Mouse (Mus musculus): ENCODE data around the gene Slc25a39. TPM values are rescaled to one million over a fixed set of nuclear protein-coding genes. Genes with fewer than 3 reads are reported as not detected.
A peak's percentile ranks its signal among the peaks of the same experiment; 100 is the strongest.

The Slc25a39 gene
- polyA plus RNA-seq (2015; fragmentation: Nextera tagmentation; extraction: Ambion mirVana) = 154 TPM in 2 replicates

GRCm38 (mm10) chr11:102407834-102408215 is at the start of gene Slc25a39:
TSS of gene Slc25a39 (minus strand) at chr11:102407946.
- peaks cover 46% of the 10 kb centered on the region for H3K4me1 ChIP-seq (replicated peaks)
- no peaks in the 10 kb centered on the region for H3K27me3 ChIP-seq
- 2% methylated on average over 19 of the region's 19 CpGs for WGBS
- peak within 1 kb of the TSS; percentile 95 for H3K4me2 ChIP-seq
- peaks cover 21% of the 10 kb centered on the region for H3K36me3 ChIP-seq
- H3K27ac ChIP-seq (replicated peaks) = peak within 1 kb of the TSS; percentile 90
- peak within 1 kb of the TSS; percentile 85 for H3K4me3 ChIP-seq
- ATAC-seq (ENCODE audit: low read depth) = no peak
- H3K9ac ChIP-seq = peak within 1 kb of the TSS; percentile 91
- H3K9me3 ChIP-seq = no peaks in the 10 kb centered on the region

GRCm38 (mm10) chr11:102455740-102456396 is 48.1 kb upstream of the Slc25a39 start:
- ATAC-seq (ENCODE audit: low read depth) = peak; percentile 92
- Histone ChIP-seq H3K27ac (replicated peaks) (0 out of 2 replicates have a peak overlapping the region, but pooled peaks have one; percentile 9), H3K4me3 (peak overlapping the region; percentile 47), H3K9ac (peak overlapping the region; percentile 69), H3K9me3 (no peaks in the 10 kb centered on the region), H3K36me3 (no peaks in the 10 kb centered on the region), H3K4me1 (replicated peaks) (peaks cover 17% of the 10 kb centered on the region), H3K4me2 (peak overlapping the region; percentile 69), H3K27me3 (peaks cover 53% of the 10 kb centered on the region)
- WGBS = under 1% methylated on average over 40 of the region's 40 CpGs

GRCm38 (mm10) chr11:102453131-102453530 is 45.4 kb upstream of the Slc25a39 start:
- Histone ChIP-seq H3K9me3 (no peaks in the 10 kb centered on the region), H3K4me2 (no peak overlapping the region), H3K9ac (no peak overlapping the region), H3K4me1 (replicated peaks) (peaks cover 23% of the 10 kb centered on the region), H3K4me3 (no peak overlapping the region), H3K36me3 (no peaks in the 10 kb centered on the region), H3K27ac (replicated peaks) (no peak overlapping the region), H3K27me3 (peaks cover 71% of the 10 kb centered on the region)
- 22% methylated on average over 10 of the region's 10 CpGs for WGBS
- no peak for ATAC-seq (ENCODE audit: low read depth)

- no peaks in the 10 kb centered on the region for H3K36me3 ChIP-seq
- ATAC-seq (ENCODE audit: low read depth) = no peak
- WGBS = 53% methylated on average over 17 of the region's 17 CpGs
- H3K4me2 ChIP-seq = no peak overlapping the region
- no peak overlapping the region for H3K4me3 ChIP-seq
- H3K27ac ChIP-seq (replicated peaks) = no peak overlapping the region
- peaks cover 34% of the 10 kb centered on the region for H3K4me1 ChIP-seq (replicated peaks)
- no peaks in the 10 kb centered on the region for H3K9me3 ChIP-seq
- H3K27me3 ChIP-seq = peaks cover 50% of the 10 kb centered on the region
- H3K9ac ChIP-seq = no peak overlapping the region
Measured at GRCm38 (mm10) chr11:102449043-102450008, 41.6 kb upstream of the Slc25a39 start.

GRCm38 (mm10) chr11:102448327-102448726 is 40.6 kb upstream of the Slc25a39 start:
- 11% methylated on average over 8 of the region's 8 CpGs for WGBS
- no peak for ATAC-seq (ENCODE audit: low read depth)
- peak overlapping the region; percentile 92; the same call in 1 of the 2 replicates for H3K4me2 ChIP-seq

GRCm38 (mm10) chr11:102447497-102447896 is 39.8 kb upstream of the Slc25a39 start, which contains the start of gene Fam171a2:
TSS of gene Fam171a2 (minus strand) at chr11:102447682.
- ATAC-seq (ENCODE audit: low read depth) = peak; percentile 84
- Histone ChIP-seq H3K4me2 (peak within 1 kb of the TSS; percentile 92), H3K4me1 (replicated peaks) (peaks cover 44% of the 10 kb centered on the region), H3K27ac (replicated peaks) (peak within 1 kb of the TSS; percentile 91), H3K36me3 (peaks cover 13% of the 10 kb centered on the region), H3K4me3 (peak within 1 kb of the TSS; percentile 74), H3K9me3 (no peaks in the 10 kb centered on the region), H3K9ac (peak within 1 kb of the TSS; percentile 96), H3K27me3 (peaks cover 34% of the 10 kb centered on the region)
- 0% methylated on average over 29 of the region's 40 CpGs for WGBS

More at GRCm38 (mm10) chr11:102448327-102448726, 40.6 kb upstream of the Slc25a39 start:
- H3K27me3 ChIP-seq = peaks cover 42% of the 10 kb centered on the region
- 0 out of 2 replicates have a peak overlapping the region, but pooled peaks have one; percentile 12 for H3K9ac ChIP-seq
- H3K36me3 ChIP-seq = peaks cover 6% of the 10 kb centered on the region
- no peak overlapping the region for H3K4me3 ChIP-seq
- no peaks in the 10 kb centered on the region for H3K9me3 ChIP-seq
- H3K4me1 ChIP-seq (replicated peaks) = peaks cover 44% of the 10 kb centered on the region
- H3K27ac ChIP-seq (replicated peaks) = no peak overlapping the region

- Histone ChIP-seq H3K9me3 (no peaks in the 10 kb centered on the region), H3K9ac (peak overlapping the region; percentile 96), H3K27me3 (peaks cover 28% of the 10 kb centered on the region), H3K36me3 (peaks cover 20% of the 10 kb centered on the region), H3K27ac (replicated peaks) (peak overlapping the region; percentile 91), H3K4me3 (peak overlapping the region; percentile 74), H3K4me1 (replicated peaks) (peaks cover 44% of the 10 kb centered on the region), H3K4me2 (peak overlapping the region; percentile 92)
- ATAC-seq (ENCODE audit: low read depth) = peak; percentile 69
- WGBS = 0% methylated on average over 29 of the region's 49 CpGs
Measured at GRCm38 (mm10) chr11:102446581-102447461, 39.1 kb upstream of the Slc25a39 start.

GRCm38 (mm10) chr11:102445891-102446361 is 38.2 kb upstream of the Slc25a39 start:
- Histone ChIP-seq H3K4me2 (peak overlapping the region; percentile 92), H3K27ac (replicated peaks) (peak overlapping the region; percentile 91), H3K4me1 (replicated peaks) (peaks cover 44% of the 10 kb centered on the region), H3K9me3 (no peaks in the 10 kb centered on the region), H3K9ac (peak overlapping the region; percentile 96), H3K27me3 (peaks cover 27% of the 10 kb centered on the region), H3K4me3 (peak overlapping the region; percentile 74), H3K36me3 (peaks cover 29% of the 10 kb centered on the region)
- WGBS = 10% methylated on average over 7 of the region's 7 CpGs
- ATAC-seq (ENCODE audit: low read depth) = peak; percentile 2; the same call in 1 of the 2 replicates

GRCm38 (mm10) chr11:102445264-102445890 is 37.6 kb upstream of the Slc25a39 start:
- Histone ChIP-seq H3K4me2 (peak overlapping the region; percentile 92), H3K9me3 (no peaks in the 10 kb centered on the region), H3K4me3 (peak overlapping the region; percentile 74), H3K36me3 (peaks cover 34% of the 10 kb centered on the region), H3K27ac (replicated peaks) (peak overlapping the region; percentile 91), H3K4me1 (replicated peaks) (peaks cover 44% of the 10 kb centered on the region), H3K27me3 (peaks cover 23% of the 10 kb centered on the region), H3K9ac (peak overlapping the region; percentile 96)
- WGBS = 14% methylated on average over 10 of the region's 10 CpGs
- no peak for ATAC-seq (ENCODE audit: low read depth)

- H3K4me1 ChIP-seq (replicated peaks) = peaks cover 44% of the 10 kb centered on the region
- H3K4me3 ChIP-seq = peak overlapping the region; percentile 74
- H3K27me3 ChIP-seq = peaks cover 20% of the 10 kb centered on the region
- no peak for ATAC-seq (ENCODE audit: low read depth)
- H3K4me2 ChIP-seq = peak overlapping the region; percentile 92
- peak overlapping the region; percentile 96 for H3K9ac ChIP-seq
- H3K27ac ChIP-seq (replicated peaks) = peak overlapping the region; percentile 91; the same call in 1 of the 2 replicates
- 3% methylated on average over 6 of the region's 6 CpGs for WGBS
- H3K36me3 ChIP-seq = peaks cover 40% of the 10 kb centered on the region
- H3K9me3 ChIP-seq = no peaks in the 10 kb centered on the region
Measured at GRCm38 (mm10) chr11:102444781-102445180, 37.0 kb upstream of the Slc25a39 start.

Data from neural tube, embryonic 13.5 days (tissue).